Mouse (Mus musculus): Measurements from ENCODE around the gene Osgin1. TPM values are rescaled to one million over a fixed set of nuclear protein-coding genes. Genes with fewer than 3 reads are reported as not detected.

Osgin1 gene
- total and polyA plus RNA-seq, 2 experiments from 2014 or later = 0.45 TPM; not detected in 1

- ATAC-seq (no peak; the same call in 1 of the 2 replicates), DNase-seq (ENCODE audit: low spot score) (no peak)
- Histone ChIP-seq H3K4me2 (ENCODE audit: low read depth, low read length) (no peak overlapping the region), H3K36me3 (ENCODE audit: insufficient read depth, low read length) (no peaks in the 10 kb centered on the region), H3K4me1 (ENCODE audit: insufficient read depth, low read length) (0 out of 2 replicates have a peak, but pooled peaks cover 3% of the 10 kb centered on the region), H3K9me3 (ENCODE audit: low read length) (no peaks in the 10 kb centered on the region), H3K27me3 (ENCODE audit: insufficient read depth, low read length) (no peaks in the 10 kb centered on the region), H3K27ac (no peak overlapping the region; the same call in 1 of the 2 replicates), H3K4me3 (ENCODE audit: low read length) (no peak overlapping the region), H3K9ac (replicated peaks; ENCODE audit: low read length) (no peak overlapping the region)
- 34% methylated on average over 9 of the region's 9 CpGs for WGBS
- TF ChIP-seq CTCF (IDR thresholded peaks at IDR 0.05; ENCODE audit: low read depth) = no peak
These were observed 11.7 kb upstream of the Osgin1 start for GRCm38 (mm10) chr8:119422123-119422711.

GRCm38 (mm10) chr8:119423631-119424141 is 10.2 kb upstream of the Osgin1 start:
- ATAC-seq (no peak), DNase-seq (ENCODE audit: low spot score) (no peak)
- no peak for TF ChIP-seq CTCF (IDR thresholded peaks at IDR 0.05; ENCODE audit: low read depth)
- Histone ChIP-seq H3K9me3 (ENCODE audit: low read length) (no peaks in the 10 kb centered on the region), H3K4me1 (ENCODE audit: insufficient read depth, low read length) (peaks cover 6% of the 10 kb centered on the region; the same call in 1 of the 2 replicates), H3K27me3 (ENCODE audit: insufficient read depth, low read length) (no peaks in the 10 kb centered on the region), H3K27ac (no peak overlapping the region), H3K9ac (replicated peaks; ENCODE audit: low read length) (no peak overlapping the region), H3K4me2 (ENCODE audit: low read depth, low read length) (no peak overlapping the region), H3K36me3 (ENCODE audit: insufficient read depth, low read length) (no peaks in the 10 kb centered on the region), H3K4me3 (ENCODE audit: low read length) (no peak overlapping the region)
- 67% methylated on average over 9 of the region's 9 CpGs for WGBS

- DNase-seq (ENCODE audit: low spot score) (no peak), ATAC-seq (no peak)
- no peak overlapping the region for H3K4me3 ChIP-seq (ENCODE audit: low read length)
- no peak overlapping the region for H3K9ac ChIP-seq (replicated peaks; ENCODE audit: low read length)
- peak overlapping the region; percentile 26; the same call in 1 of the 2 replicates for H3K27ac ChIP-seq
- peaks cover 6% of the 10 kb centered on the region; the same call in 1 of the 2 replicates for H3K4me1 ChIP-seq (ENCODE audit: insufficient read depth, low read length)
- WGBS = 87% methylated on average over 10 of the region's 10 CpGs
- H3K4me2 ChIP-seq (ENCODE audit: low read depth, low read length) = no peak overlapping the region
- H3K9me3 ChIP-seq (ENCODE audit: low read length) = no peaks in the 10 kb centered on the region
- H3K27me3 ChIP-seq (ENCODE audit: insufficient read depth, low read length) = no peaks in the 10 kb centered on the region
- no peak for TF ChIP-seq CTCF (IDR thresholded peaks at IDR 0.05; ENCODE audit: low read depth)
- H3K36me3 ChIP-seq (ENCODE audit: insufficient read depth, low read length) = no peaks in the 10 kb centered on the region
These were observed 9.7 kb upstream of the Osgin1 start for GRCm38 (mm10) chr8:119424199-119424733.

GRCm38 (mm10) chr8:119424740-119425139 is 9.2 kb upstream of the Osgin1 start:
- no peak for ATAC-seq
- 75% methylated on average over 10 of the region's 10 CpGs for WGBS
- H3K4me2 ChIP-seq (ENCODE audit: low read depth, low read length) = no peak overlapping the region
- no peak for TF ChIP-seq CTCF (IDR thresholded peaks at IDR 0.05; ENCODE audit: low read depth)
- H3K4me1 ChIP-seq (ENCODE audit: insufficient read depth, low read length) = peaks cover 6% of the 10 kb centered on the region; the same call in 1 of the 2 replicates
- no peak for DNase-seq (ENCODE audit: low spot score)
- H3K27ac ChIP-seq = peak overlapping the region; percentile 26; the same call in 1 of the 2 replicates
- no peaks in the 10 kb centered on the region for H3K36me3 ChIP-seq (ENCODE audit: insufficient read depth, low read length)
- no peak overlapping the region for H3K4me3 ChIP-seq (ENCODE audit: low read length)
- H3K9ac ChIP-seq (replicated peaks; ENCODE audit: low read length) = no peak overlapping the region
- no peaks in the 10 kb centered on the region for H3K27me3 ChIP-seq (ENCODE audit: insufficient read depth, low read length)
- no peaks in the 10 kb centered on the region for H3K9me3 ChIP-seq (ENCODE audit: low read length)

- Histone ChIP-seq H3K9me3 (ENCODE audit: low read length) (no peaks in the 10 kb centered on the region), H3K36me3 (ENCODE audit: insufficient read depth, low read length) (no peaks in the 10 kb centered on the region), H3K27me3 (ENCODE audit: insufficient read depth, low read length) (no peaks in the 10 kb centered on the region), H3K4me3 (ENCODE audit: low read length) (no peak overlapping the region), H3K4me1 (ENCODE audit: insufficient read depth, low read length) (peaks cover 6% of the 10 kb centered on the region; the same call in 1 of the 2 replicates), H3K9ac (replicated peaks; ENCODE audit: low read length) (no peak overlapping the region), H3K4me2 (ENCODE audit: low read depth, low read length) (no peak overlapping the region), H3K27ac (no peak overlapping the region; the same call in 1 of the 2 replicates)
- WGBS = 89% methylated on average over 10 of the region's 10 CpGs
- ATAC-seq = no peak
- no peak for DNase-seq (ENCODE audit: low spot score)
- TF ChIP-seq CTCF (IDR thresholded peaks at IDR 0.05; ENCODE audit: low read depth) = peak; percentile 19; the same call in 1 of the 2 replicates
These were observed 8.4 kb upstream of the Osgin1 start for GRCm38 (mm10) chr8:119425533-119425932.

GRCm38 (mm10) chr8:119426069-119426735 is 7.7 kb upstream of the Osgin1 start:
- Histone ChIP-seq H3K9me3 (ENCODE audit: low read length) (no peaks in the 10 kb centered on the region), H3K4me2 (ENCODE audit: low read depth, low read length) (no peak overlapping the region), H3K9ac (replicated peaks; ENCODE audit: low read length) (no peak overlapping the region), H3K4me3 (ENCODE audit: low read length) (no peak overlapping the region), H3K4me1 (ENCODE audit: insufficient read depth, low read length) (peaks cover 6% of the 10 kb centered on the region; the same call in 1 of the 2 replicates), H3K27me3 (ENCODE audit: insufficient read depth, low read length) (no peaks in the 10 kb centered on the region), H3K27ac (peak overlapping the region; percentile 54; the same call in 1 of the 2 replicates), H3K36me3 (ENCODE audit: insufficient read depth, low read length) (no peaks in the 10 kb centered on the region)
- ATAC-seq = no peak
- no peak for DNase-seq (ENCODE audit: low spot score)
- TF ChIP-seq CTCF (IDR thresholded peaks at IDR 0.05; ENCODE audit: low read depth) = no peak
- WGBS = 82% methylated on average over 6 of the region's 6 CpGs

Data from hindbrain, postnatal 0 days (tissue).